Mouse (Mus musculus) ovary, adult 18-20 months (tissue): ENCODE results near the gene Rab6a.

Experiments used
- DNase-seq: peaks from one replicate; pipeline ENCODE4 v3.0.0; 2022; ENCODE audit warnings: low spot score, mixed read lengths

The Rab6a gene

DNA sequence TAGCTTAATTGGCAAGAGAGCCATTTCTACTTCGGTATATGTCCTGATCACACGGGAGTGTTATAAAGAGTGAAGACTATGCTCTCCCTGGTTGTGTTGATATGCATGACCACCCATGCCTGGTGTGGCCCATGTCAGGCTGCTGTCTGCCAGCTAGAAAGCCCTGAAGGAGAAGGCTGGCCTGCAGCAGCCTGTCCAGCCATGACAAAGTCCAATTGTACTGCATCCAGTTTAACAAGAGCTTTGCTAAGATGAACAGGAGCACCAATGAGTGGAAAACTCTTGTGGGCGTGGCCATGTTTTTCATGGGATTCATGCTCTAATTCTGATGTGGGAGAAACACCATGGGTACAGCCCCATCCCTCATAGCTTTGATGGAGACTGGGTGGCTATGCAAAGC lies 17.3 kb downstream of the Rab6a start:
- DNase-seq: no peak

GRCm38 (mm10) chr7:100637657-100638056 lies 30.4 kb downstream of the Rab6a start:
- DNase-seq: no peak

DNA sequence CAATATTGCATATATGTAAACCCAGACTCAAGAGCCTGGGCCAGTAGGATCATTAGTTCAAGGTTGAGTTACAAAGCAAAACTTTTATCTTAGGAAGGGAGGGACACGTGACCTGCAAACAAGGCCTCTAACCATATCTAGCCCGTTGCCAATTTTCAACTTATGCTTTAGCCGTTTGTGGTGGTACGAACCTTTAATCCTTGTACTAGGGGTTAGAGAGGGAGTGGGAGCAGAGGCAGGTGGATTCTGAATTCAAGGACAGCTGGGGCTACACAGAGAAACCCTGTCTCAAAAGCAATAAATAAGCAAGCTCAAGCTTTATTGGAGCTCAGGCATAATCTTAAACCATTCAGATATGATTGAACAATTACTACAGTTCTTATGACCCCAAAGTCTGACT lies 35.2 kb downstream of the Rab6a start:
- DNase-seq: no peak

DNA sequence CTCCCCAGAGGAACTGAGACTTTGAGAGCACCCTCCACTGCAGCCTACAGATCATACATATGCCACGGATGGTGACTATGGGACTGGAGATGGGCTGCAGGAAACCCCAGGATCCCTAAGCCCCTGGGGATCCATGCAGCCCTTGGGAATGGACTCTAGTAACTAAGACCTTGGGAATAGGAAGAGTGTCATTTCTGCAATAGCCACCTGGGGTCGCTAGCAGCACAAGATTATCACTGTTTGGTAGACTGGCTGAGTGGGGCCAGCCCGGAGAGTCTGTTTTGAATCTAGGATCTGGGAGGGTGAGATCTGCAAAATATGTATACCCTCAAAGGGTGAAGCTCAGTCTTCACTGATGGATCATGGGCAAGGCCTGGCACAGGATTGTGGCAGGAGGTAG lies 37.9 kb downstream of the Rab6a start:
- DNase-seq: no peak

DNA sequence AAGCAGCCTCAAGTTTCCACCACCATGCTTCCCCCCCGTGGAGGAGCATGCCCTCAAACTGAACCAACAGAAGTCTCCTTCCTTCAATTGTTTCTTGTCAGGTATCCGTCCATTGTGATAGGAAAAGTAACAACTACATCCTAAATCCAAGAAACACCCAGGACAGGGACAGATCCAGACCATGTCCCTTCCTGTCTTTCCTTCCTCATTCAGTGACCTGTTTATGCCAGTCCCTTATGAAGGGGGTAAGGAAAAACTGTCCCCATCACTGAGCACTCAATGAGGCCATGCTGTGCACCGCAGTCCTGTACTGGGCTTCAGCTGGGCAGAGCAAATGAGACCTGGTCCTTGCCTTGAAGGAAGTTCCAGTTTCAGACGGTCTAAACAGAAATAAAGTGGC lies 41.9 kb downstream of the Rab6a start:
- no peak for DNase-seq

GRCm38 (mm10) chr7:100649826-100650225 lies 42.6 kb downstream of the Rab6a start:
- DNase-seq: no peak

- DNase-seq: no peak
Measured at GRCm38 (mm10) chr7:100650421-100650820, 43.2 kb downstream of the Rab6a start.

GRCm38 (mm10) chr7:100651011-100651410 lies 43.8 kb downstream of the Rab6a start:
- no peak for DNase-seq

DNA sequence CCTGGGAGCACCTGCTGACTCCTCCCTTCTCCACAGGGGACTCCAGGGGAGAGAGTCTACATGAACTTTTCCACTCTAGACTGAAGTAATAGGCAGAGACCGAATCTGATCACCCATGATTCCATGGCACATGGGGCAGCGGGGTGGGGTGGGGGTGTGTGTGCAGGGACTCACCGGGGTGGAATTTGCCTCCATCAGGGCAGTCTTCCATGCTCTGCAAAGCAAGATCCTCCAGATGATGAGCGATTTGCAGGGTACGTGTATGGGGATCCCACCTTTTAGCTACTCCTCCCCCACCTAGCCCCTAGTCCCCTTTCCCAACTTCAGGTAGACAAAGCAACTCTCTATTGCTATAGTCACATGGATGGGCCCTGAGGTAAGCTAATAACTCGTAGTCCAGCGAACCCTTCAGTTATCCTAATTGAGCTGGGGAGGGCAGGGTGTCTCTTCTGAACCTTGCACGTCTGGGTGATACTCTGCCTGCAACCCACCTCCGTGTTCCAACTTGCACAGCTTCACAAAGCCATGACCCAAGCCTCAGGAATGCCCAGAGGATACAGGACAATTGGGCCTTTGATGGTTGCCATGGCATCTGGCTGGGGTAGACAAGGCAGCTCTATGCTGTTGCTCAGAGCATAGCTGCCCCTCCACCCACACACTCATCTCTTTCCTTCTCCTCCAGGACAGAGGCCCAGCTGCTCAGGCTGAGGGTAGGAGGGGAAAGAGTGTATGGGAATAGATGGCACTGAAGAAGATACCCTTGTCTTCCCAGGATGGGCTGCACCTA lies 46.5 kb downstream of the Rab6a start:
- DNase-seq: no peak

- DNase-seq: no peak
Measured at GRCm38 (mm10) chr7:100654441-100654840, 47.2 kb downstream of the Rab6a start.

DNA sequence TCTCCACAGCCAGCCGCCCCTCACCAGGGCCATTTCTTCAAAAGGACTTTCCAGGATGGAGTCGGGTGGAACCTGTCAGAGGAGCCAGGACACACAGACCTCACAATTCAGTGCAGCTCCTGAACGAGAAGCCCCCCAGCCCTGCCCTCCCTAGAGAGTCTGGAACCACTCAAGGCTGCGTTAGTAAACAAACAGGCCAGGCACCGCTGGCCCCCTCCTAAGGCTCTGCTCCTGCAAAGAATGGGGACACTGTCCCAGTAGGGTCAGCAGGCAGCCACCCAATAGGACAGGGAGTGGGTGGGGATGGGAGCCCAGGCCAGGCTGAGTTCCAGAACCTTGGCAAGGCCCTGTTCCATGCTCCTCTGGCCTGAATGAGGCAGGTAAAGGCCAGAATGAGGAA lies 49.5 kb downstream of the Rab6a start:
- no peak for DNase-seq

DNA sequence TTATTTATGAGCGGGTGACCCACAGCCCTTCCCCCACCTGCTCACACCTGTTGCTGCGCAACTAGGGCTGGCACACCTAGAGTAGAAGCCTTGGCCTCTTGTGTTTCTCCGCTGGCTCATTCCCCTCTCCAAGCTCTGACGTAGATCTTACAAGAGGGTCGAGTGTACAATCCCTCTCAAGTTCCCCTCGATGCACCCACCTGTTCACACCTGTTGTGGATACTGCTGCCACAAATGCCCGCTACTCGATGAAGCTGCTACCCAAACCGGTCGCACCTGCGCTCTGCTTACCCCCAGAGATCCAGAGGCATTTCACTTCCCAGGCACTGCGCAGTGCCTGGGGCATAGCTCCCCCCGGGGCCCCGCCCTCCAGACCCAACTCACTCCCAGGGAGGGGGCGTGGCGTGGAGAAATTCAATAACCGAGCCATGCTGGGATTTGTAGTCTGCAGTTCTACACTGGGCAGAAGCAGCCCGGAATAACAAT lies 50.9 kb downstream of the Rab6a start:
- DNase-seq: peak; percentile 33

- DNase-seq: no peak
Measured at GRCm38 (mm10) chr7:100661264-100661663, 54.1 kb downstream of the Rab6a start.

DNA sequence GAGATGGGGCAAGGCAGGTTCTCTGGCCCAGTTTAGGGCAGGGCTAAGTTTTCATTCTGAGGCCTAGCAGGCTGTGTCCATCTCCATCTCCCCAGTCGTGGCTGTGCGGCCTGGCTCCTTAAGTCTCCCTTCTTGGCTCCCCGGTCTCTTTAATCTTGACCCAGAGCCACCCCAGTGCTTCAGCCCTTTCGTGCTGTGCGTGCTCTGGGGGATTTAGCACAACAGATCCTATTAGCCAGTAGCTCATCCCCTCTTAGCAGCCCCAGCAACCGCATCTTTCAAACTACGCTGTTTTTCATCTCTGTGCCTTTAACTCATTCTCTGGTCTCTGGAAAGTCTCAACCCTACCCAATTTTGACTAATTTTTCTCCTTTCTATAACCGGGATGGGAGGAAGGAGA lies 55.0 kb downstream of the Rab6a start, which contains the start of gene Plekhb1:
TSS of gene Plekhb1 (minus strand) at position 184 of the 400 bp plus-strand sequence.
- DNase-seq: no peak

DNA sequence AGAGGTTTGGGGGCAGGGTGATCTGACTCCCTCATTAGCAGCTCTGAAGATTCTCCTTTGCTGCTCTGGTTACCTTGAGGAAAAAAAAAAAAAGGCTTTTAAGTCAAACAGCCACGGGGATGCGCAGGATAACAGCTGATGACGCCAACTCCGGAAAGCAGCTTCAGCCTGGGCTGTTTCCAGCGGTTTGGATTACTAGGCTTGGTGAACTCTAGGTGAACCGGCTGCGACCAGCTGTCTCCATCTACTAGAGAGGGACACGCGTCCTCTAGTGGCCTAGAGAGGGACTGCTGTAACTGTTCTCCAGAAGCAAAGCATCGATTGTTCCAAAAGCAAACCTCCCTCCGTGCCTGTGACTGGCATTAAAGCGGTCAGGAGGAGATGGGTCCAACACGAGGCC lies 56.0 kb downstream of the Rab6a start:
- peak; percentile 75 for DNase-seq

DNA sequence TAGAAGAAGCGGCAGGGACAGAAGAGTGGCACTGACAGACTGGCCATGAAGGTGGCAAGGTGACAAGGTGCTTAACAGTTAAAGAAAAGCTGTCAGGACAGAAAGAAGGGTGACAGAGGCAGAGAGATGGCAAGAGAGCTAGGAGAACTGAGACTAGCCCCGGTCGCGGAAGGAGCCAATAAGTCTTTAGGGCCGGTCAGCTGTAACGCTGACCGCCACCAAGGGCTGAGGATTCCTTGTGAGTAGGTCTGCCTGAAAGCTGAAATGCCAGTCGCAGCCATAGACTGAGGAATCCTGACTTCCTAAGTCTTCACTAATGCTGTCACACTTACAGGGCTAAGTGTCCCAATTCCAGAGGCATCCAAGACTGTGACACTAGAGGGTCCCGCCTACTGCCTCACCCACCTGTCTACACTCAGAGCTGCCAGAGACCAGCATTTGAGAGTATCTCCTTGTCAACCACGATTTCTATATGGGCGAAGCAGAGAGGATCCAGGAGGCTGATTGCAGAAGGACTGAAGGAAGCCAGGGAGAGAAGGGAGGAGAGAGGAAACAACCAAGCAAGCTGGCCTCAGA lies 56.6 kb downstream of the Rab6a start:
- DNase-seq: no peak

DNA sequence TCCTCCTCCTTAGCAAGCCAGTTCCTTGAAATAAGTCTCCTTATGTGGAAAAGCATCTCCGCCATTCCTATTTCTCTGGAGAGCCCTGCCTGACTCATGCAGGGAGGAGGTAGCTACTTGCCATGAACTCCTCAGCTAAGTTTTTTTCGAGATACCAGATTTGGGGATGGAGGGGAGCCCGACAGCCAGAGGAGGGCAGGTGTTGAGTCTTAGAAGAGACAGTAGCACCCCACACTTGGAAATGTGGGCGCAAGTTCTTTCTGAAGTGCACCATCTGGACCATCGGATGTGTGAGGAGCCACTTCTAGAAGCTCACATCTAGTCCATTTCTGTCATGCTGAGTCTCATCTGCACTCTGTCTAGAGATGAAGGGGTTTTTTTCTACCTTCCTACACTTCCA lies 63.4 kb downstream of the Rab6a start:
- no peak for DNase-seq

GRCm38 (mm10) chr7:100673452-100673851 lies 66.2 kb downstream of the Rab6a start:
- DNase-seq: no peak

DNA sequence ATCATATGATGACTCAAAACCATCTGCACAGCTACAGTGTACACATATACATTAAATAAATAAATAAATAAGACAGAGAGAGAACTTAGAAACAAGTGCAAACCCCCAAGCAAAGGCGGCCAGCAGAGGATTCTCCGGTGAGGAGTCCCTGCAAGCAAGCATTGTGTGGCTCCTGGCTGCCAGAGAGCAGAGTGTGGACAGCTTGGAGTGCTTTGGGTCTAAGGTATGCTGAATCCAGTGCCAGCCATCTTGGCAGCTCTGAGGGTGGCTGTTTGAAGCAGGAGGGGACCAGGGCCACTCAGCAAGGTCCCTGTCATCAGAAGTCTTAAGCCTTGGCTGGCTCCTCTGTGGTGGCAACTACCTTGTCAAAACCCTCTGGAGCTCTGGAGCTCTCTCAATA lies 67.7 kb downstream of the Rab6a start:
- no peak for DNase-seq

- no peak for DNase-seq
Measured at GRCm38 (mm10) chr7:100678052-100678451, 70.8 kb downstream of the Rab6a start.

GRCm38 (mm10) chr7:100678948-100679880 lies 72.0 kb downstream of the Rab6a start:
- DNase-seq: no peak

- no peak for DNase-seq
Measured at GRCm38 (mm10) chr7:100681132-100681531, 73.9 kb downstream of the Rab6a start.

- DNase-seq: no peak
Measured at GRCm38 (mm10) chr7:100683241-100683640, 76.0 kb downstream of the Rab6a start.
